In the genomic region with DNA sequence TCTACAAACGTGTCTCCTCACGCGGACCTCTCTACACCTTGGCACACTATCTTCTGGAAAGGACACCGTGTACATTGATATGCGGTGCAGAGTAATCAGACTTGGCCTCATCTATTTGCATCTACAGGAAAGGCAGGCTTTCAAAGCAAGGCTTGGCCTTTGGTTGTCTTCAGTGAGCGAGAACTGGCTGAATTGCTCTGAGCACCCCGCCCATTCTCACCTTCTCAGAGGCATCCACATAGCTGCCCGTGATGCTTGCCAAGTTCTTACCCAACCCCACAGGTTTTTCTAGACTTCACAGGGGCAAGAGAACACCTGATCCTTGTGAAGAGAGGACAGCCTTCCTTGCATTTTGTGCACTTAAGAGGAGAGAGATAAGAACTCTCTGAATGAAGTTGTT, we compare ENCODE assay signal across 17 mouse cellular contexts. TPM values are rescaled to one million over a fixed set of nuclear protein-coding genes. Genes with fewer than 3 reads are reported as not detected.
"Had no signal": no experiment of that assay in that cellular context is flagged by ENCODE, and none has a peak within 500 bp of the region (broad histone marks: within the 10 kb centered on the region; RNA-seq: fewer than 3 reads in every experiment).

No protein-coding gene starts in this region.

- H3K9ac ChIP-seq: intestine, embryonic 15.5 days; kidney, embryonic 15.5 days; limb, embryonic 15.5 days; liver, embryonic 14.5 days; neural tube, embryonic 12.5 days; stomach, embryonic 15.5 days had no signal

- DNase-seq: kidney, adult 18-20 months; kidney, postnatal 14 days; layer of hippocampus, adult 9-11 months; layer of hippocampus, postnatal 36 days; lung, adult 18-20 months; midbrain, embryonic 14.5 days; thymus, postnatal 4 days had no signal

- H3K9me3 ChIP-seq: intestine, embryonic 15.5 days; kidney, embryonic 15.5 days; limb, embryonic 15.5 days; midbrain, embryonic 10.5 days; neural tube, embryonic 12.5 days; stomach, embryonic 15.5 days had no signal

- H3K36me3 ChIP-seq: intestine, embryonic 15.5 days; kidney, embryonic 15.5 days; limb, embryonic 15.5 days; midbrain, embryonic 10.5 days; neural tube, embryonic 12.5 days; stomach, embryonic 15.5 days had no signal

- ATAC-seq: intestine, embryonic 15.5 days had no signal

- H3K4me2 ChIP-seq: intestine, embryonic 15.5 days; kidney, embryonic 15.5 days; limb, embryonic 15.5 days; neural tube, embryonic 12.5 days; stomach, embryonic 15.5 days had no signal

- H3K27me3 ChIP-seq: intestine, embryonic 15.5 days; kidney, embryonic 15.5 days; limb, embryonic 15.5 days; neural tube, embryonic 12.5 days; stomach, embryonic 15.5 days had no signal

- H3K4me3 ChIP-seq: intestine, embryonic 15.5 days; kidney, embryonic 15.5 days; limb, embryonic 15.5 days; midbrain, embryonic 10.5 days; myocyte; neural tube, embryonic 12.5 days; stomach, embryonic 15.5 days had no signal

- H3K4me1 ChIP-seq: neural tube, embryonic 12.5 days had no signal

- H3K27ac ChIP-seq: intestine, embryonic 15.5 days; kidney, embryonic 15.5 days; liver, embryonic 14.5 days; midbrain, embryonic 10.5 days; neural tube, embryonic 12.5 days; stomach, embryonic 15.5 days had no signal

RNA-seq across cellular contexts. Expression of a gene that starts 3.2 kb away (rescaled TPM):
- polyA plus RNA-seq: kidney, embryonic 15.5 days; limb, embryonic 11.5 days; liver, embryonic 14.5 days; midbrain, embryonic 10.5 days; midbrain, embryonic 14.5 days; myocyte; neural tube, embryonic 12.5 days; spleen, adult 2 months had no signal

RNA-seq across cellular contexts. Expression of a gene that starts 31.7 kb away (rescaled TPM):
- polyA plus RNA-seq: midbrain, embryonic 14.5 days; myocyte; spleen, adult 2 months had no signal

RNA-seq across cellular contexts. Expression of a gene that starts 49.1 kb away (rescaled TPM):
- polyA plus RNA-seq: myocyte had no signal
